Mouse (Mus musculus): ENCODE data around the gene Rhoh. TPM values are rescaled to one million over a fixed set of nuclear protein-coding genes. Genes with fewer than 3 reads are reported as not detected.

The Rhoh gene
- polyA plus RNA-seq (2014; fragmentation: Nextera tagmentation; extraction: Ambion mirVana), result 0.39 and 0.52 TPM in 2 replicates

DNA sequence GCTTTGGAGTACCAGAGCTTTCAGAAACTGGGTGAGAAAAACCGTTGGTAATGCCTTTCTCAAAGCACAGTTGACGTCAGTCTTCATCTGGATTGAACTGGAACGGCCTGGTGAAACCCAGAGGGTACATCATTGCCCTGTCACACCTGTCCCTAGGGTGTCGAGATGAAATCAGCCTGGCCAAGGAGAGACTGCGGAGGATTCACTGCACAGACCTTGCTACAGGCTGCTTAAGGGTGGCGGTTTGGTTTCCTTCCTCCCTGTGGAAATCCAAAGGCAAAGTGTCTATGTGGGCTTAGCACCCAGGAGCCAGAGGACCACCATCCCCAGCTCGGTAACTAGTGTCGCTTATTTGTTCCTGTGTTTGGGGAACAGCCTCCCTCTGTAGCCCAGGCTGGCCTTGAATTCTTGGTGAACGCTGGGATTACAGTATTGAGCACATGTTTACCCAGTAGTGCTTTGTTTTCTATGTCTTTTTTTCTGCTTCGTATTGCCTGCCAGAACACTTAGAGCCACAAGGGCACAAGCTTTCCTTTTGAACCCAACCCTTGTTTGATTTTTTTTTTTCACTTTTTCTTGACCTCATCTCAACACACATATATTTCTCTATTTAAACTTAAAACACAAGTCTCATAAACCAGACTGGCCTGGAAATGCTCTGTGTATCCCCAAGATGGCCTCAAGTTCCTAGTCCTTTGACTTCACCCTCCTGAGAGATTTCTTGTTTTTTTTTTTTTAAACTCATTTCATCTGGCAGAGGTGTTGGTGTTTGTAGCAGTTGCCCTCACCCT lies at the start of gene Rhoh:
Gene Rhoh (plus strand): TSS at position 60 of the 791 bp plus-strand sequence.
- no peak within 1 kb of the TSS for H3K4me2 ChIP-seq (ENCODE audit: low read depth, low read length)
- H3K9ac ChIP-seq (replicated peaks; ENCODE audit: low read depth, low read length), result no peak within 1 kb of the TSS
- no peaks in the 10 kb centered on the region for H3K9me3 ChIP-seq (ENCODE audit: control insufficient read depth, low read length)
- H3K27ac ChIP-seq (ENCODE audit: low read depth, low read length), result no peak within 1 kb of the TSS
- no peaks in the 10 kb centered on the region for H3K27me3 ChIP-seq (ENCODE audit: control insufficient read depth, insufficient read depth, low read length)
- no peaks in the 10 kb centered on the region for H3K36me3 ChIP-seq (ENCODE audit: control insufficient read depth, insufficient read depth, low read length)
- 86% methylated on average over 10 of the region's 10 CpGs for WGBS
- H3K4me1 ChIP-seq (ENCODE audit: control insufficient read depth, insufficient read depth, low read length), result no peaks in the 10 kb centered on the region
- no peak for ATAC-seq (ENCODE audit: low read depth)
- no peak within 1 kb of the TSS for H3K4me3 ChIP-seq (ENCODE audit: low read depth, low read length)

- 77% methylated on average over 5 of the region's 5 CpGs for WGBS
These were observed 37.3 kb upstream of the Rhoh start for GRCm38 (mm10) chr5:65823601-65824133.

DNA sequence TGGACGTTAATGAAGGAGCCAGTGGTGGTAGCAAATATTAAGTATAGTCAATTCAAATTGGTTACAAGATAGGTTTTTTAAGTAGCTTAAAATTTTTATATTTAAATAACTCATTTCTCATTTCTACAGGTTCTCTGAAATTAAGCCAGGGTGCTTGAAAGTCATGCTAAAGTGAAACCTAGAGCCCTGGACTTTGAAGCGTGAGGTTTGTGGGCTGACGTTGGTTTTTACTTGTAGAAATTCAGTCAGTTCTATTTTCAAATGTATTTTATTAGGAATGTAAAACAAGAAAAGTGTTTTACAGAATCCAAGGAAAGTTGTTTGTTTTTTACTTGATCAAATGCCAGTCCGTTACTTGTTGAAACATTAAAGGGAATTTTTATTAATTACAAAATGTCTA lies 34.5 kb upstream of the Rhoh start:
- 97% methylated on average over 4 of the region's 4 CpGs for WGBS
- H3K4me2 ChIP-seq (ENCODE audit: low read depth, low read length), result no peak overlapping the region
- H3K36me3 ChIP-seq (ENCODE audit: control insufficient read depth, insufficient read depth, low read length), result peaks cover 19% of the 10 kb centered on the region
- H3K4me1 ChIP-seq (ENCODE audit: control insufficient read depth, insufficient read depth, low read length), result no peaks in the 10 kb centered on the region
- no peak overlapping the region for H3K27ac ChIP-seq (ENCODE audit: low read depth, low read length)
- ATAC-seq (ENCODE audit: low read depth), result no peak
- H3K27me3 ChIP-seq (ENCODE audit: control insufficient read depth, insufficient read depth, low read length), result no peaks in the 10 kb centered on the region
- no peak overlapping the region for H3K9ac ChIP-seq (replicated peaks; ENCODE audit: low read depth, low read length)
- no peak overlapping the region for H3K4me3 ChIP-seq (ENCODE audit: low read depth, low read length)
- no peaks in the 10 kb centered on the region for H3K9me3 ChIP-seq (ENCODE audit: control insufficient read depth, low read length)

More at GRCm38 (mm10) chr5:65823601-65824133, 37.3 kb upstream of the Rhoh start:
- no peaks in the 10 kb centered on the region for H3K4me1 ChIP-seq (ENCODE audit: control insufficient read depth, insufficient read depth, low read length)
- H3K9ac ChIP-seq (replicated peaks; ENCODE audit: low read depth, low read length), result no peak overlapping the region
- H3K27ac ChIP-seq (ENCODE audit: low read depth, low read length), result no peak overlapping the region
- H3K27me3 ChIP-seq (ENCODE audit: control insufficient read depth, insufficient read depth, low read length), result no peaks in the 10 kb centered on the region
- H3K4me3 ChIP-seq (ENCODE audit: low read depth, low read length), result no peak overlapping the region
- H3K36me3 ChIP-seq (ENCODE audit: control insufficient read depth, insufficient read depth, low read length), result peaks cover 23% of the 10 kb centered on the region
- H3K9me3 ChIP-seq (ENCODE audit: control insufficient read depth, low read length), result no peaks in the 10 kb centered on the region
- no peak for ATAC-seq (ENCODE audit: low read depth)
- no peak overlapping the region for H3K4me2 ChIP-seq (ENCODE audit: low read depth, low read length)

DNA sequence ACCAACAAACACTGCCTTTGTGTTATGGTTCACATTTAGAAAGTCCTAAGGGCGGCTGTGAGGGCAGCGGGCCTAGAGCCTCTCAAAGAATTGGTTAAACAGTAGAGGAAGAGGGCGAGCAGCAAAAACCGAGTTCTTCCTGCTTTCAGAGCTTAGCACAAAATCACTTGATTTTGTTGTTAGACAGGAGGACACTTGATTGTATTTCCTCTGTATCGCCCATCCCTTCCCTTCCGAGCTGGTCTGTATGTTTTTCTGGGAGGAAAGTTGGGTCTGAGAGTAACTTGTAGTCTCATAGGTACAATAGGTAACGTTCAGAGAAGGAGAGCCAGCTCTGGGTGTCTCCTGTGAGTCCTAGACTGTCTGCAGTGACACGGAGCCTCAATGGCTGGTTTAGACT lies 33.9 kb upstream of the Rhoh start:
- WGBS, result 92% methylated on average over 8 of the region's 8 CpGs
- H3K4me3 ChIP-seq (ENCODE audit: low read depth, low read length), result no peak overlapping the region
- H3K4me1 ChIP-seq (ENCODE audit: control insufficient read depth, insufficient read depth, low read length), result no peaks in the 10 kb centered on the region
- no peak for ATAC-seq (ENCODE audit: low read depth)
- H3K27ac ChIP-seq (ENCODE audit: low read depth, low read length), result no peak overlapping the region
- no peaks in the 10 kb centered on the region for H3K9me3 ChIP-seq (ENCODE audit: control insufficient read depth, low read length)
- H3K9ac ChIP-seq (replicated peaks; ENCODE audit: low read depth, low read length), result no peak overlapping the region
- peaks cover 17% of the 10 kb centered on the region for H3K36me3 ChIP-seq (ENCODE audit: control insufficient read depth, insufficient read depth, low read length)
- H3K4me2 ChIP-seq (ENCODE audit: low read depth, low read length), result no peak overlapping the region
- H3K27me3 ChIP-seq (ENCODE audit: control insufficient read depth, insufficient read depth, low read length), result no peaks in the 10 kb centered on the region

GRCm38 (mm10) chr5:65828261-65828660 lies 32.8 kb upstream of the Rhoh start:
- no peak for ATAC-seq (ENCODE audit: low read depth)
- Histone ChIP-seq H3K27me3 (ENCODE audit: control insufficient read depth, insufficient read depth, low read length) (no peaks in the 10 kb centered on the region), H3K9ac (replicated peaks; ENCODE audit: low read depth, low read length) (no peak overlapping the region), H3K36me3 (ENCODE audit: control insufficient read depth, insufficient read depth, low read length) (peaks cover 14% of the 10 kb centered on the region; the same call in 1 of the 2 replicates), H3K27ac (ENCODE audit: low read depth, low read length) (no peak overlapping the region), H3K4me1 (ENCODE audit: control insufficient read depth, insufficient read depth, low read length) (no peaks in the 10 kb centered on the region), H3K9me3 (ENCODE audit: control insufficient read depth, low read length) (no peaks in the 10 kb centered on the region), H3K4me3 (ENCODE audit: low read depth, low read length) (no peak overlapping the region), H3K4me2 (ENCODE audit: low read depth, low read length) (no peak overlapping the region)
- 93% methylated on average over 5 of the region's 5 CpGs for WGBS

- no peak overlapping the region for H3K27ac ChIP-seq (ENCODE audit: low read depth, low read length)
- no peak for ATAC-seq (ENCODE audit: low read depth)
- H3K4me2 ChIP-seq (ENCODE audit: low read depth, low read length), result no peak overlapping the region
- no peaks in the 10 kb centered on the region for H3K4me1 ChIP-seq (ENCODE audit: control insufficient read depth, insufficient read depth, low read length)
- H3K4me3 ChIP-seq (ENCODE audit: low read depth, low read length), result no peak overlapping the region
- H3K27me3 ChIP-seq (ENCODE audit: control insufficient read depth, insufficient read depth, low read length), result no peaks in the 10 kb centered on the region
- H3K36me3 ChIP-seq (ENCODE audit: control insufficient read depth, insufficient read depth, low read length), result peaks cover 14% of the 10 kb centered on the region; the same call in 1 of the 2 replicates
- WGBS, result 81% methylated on average over 2 of the region's 2 CpGs
- H3K9me3 ChIP-seq (ENCODE audit: control insufficient read depth, low read length), result no peaks in the 10 kb centered on the region
- no peak overlapping the region for H3K9ac ChIP-seq (replicated peaks; ENCODE audit: low read depth, low read length)
These were observed 32.0 kb upstream of the Rhoh start for GRCm38 (mm10) chr5:65829059-65829458.

DNA sequence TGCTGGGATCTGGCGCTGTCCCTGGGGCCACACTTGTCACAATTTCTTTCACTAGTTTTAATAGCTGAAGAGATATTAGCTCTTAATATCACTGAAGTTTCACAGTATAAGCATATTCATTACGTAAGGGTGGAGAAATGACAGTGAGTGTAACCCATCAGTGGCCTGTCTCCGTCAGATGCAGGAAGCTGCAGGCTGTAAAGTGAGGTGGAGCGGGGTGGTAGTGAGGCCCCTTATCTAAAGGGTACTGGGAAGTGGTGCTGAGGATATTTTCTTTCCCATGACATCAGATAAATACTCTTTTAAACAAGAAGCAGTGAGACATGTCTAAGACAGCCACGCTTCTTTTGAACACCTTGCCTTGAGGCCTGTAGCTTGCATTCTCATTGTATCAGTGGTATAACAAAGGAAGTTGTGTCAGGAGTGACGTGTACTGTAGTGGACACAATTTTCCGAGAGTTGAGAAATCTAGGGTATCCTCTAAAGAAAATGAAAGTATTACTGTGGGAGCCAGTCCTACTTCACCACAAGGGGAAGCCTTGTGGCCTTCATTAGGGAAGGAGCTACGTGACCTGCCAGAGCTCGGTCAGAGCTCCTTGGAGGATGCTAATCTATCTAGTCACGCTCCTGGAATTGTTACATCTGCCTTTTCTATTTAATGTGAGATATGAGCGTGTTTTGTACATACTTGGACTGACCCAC lies 28.9 kb upstream of the Rhoh start:
- no peak overlapping the region for H3K9ac ChIP-seq (replicated peaks; ENCODE audit: low read depth, low read length)
- no peak overlapping the region for H3K4me3 ChIP-seq (ENCODE audit: low read depth, low read length)
- WGBS, result 91% methylated on average over 11 of the region's 11 CpGs
- ATAC-seq (ENCODE audit: low read depth), result no peak
- H3K36me3 ChIP-seq (ENCODE audit: control insufficient read depth, insufficient read depth, low read length), result peaks cover 3% of the 10 kb centered on the region; the same call in 1 of the 2 replicates
- H3K27ac ChIP-seq (ENCODE audit: low read depth, low read length), result no peak overlapping the region
- H3K4me1 ChIP-seq (ENCODE audit: control insufficient read depth, insufficient read depth, low read length), result no peaks in the 10 kb centered on the region
- H3K9me3 ChIP-seq (ENCODE audit: control insufficient read depth, low read length), result no peaks in the 10 kb centered on the region
- no peak overlapping the region for H3K4me2 ChIP-seq (ENCODE audit: low read depth, low read length)
- no peaks in the 10 kb centered on the region for H3K27me3 ChIP-seq (ENCODE audit: control insufficient read depth, insufficient read depth, low read length)

GRCm38 (mm10) chr5:65833092-65833491 lies 27.9 kb upstream of the Rhoh start:
- H3K4me2 ChIP-seq (ENCODE audit: low read depth, low read length), result no peak overlapping the region

More at GRCm38 (mm10) chr5:65833092-65833491, 27.9 kb upstream of the Rhoh start:
- WGBS, result 81% methylated on average over 3 of the region's 3 CpGs
- Histone ChIP-seq H3K27ac (ENCODE audit: low read depth, low read length) (no peak overlapping the region), H3K27me3 (ENCODE audit: control insufficient read depth, insufficient read depth, low read length) (no peaks in the 10 kb centered on the region), H3K36me3 (ENCODE audit: control insufficient read depth, insufficient read depth, low read length) (no peaks in the 10 kb centered on the region), H3K9ac (replicated peaks; ENCODE audit: low read depth, low read length) (no peak overlapping the region), H3K9me3 (ENCODE audit: control insufficient read depth, low read length) (no peaks in the 10 kb centered on the region), H3K4me3 (ENCODE audit: low read depth, low read length) (no peak overlapping the region), H3K4me1 (ENCODE audit: control insufficient read depth, insufficient read depth, low read length) (no peaks in the 10 kb centered on the region)
- no peak for ATAC-seq (ENCODE audit: low read depth)

All from neural tube, embryonic 14.5 days (tissue).